ENCODE assay signal across 13 mouse cellular contexts in genomic region chr5:73503015-73503757, GRCm38 (mm10). TPM values are rescaled to one million over a fixed set of nuclear protein-coding genes. Genes with fewer than 3 reads are reported as not detected.
DNase-seq lines count a peak whose midpoint lies in the region; ATAC-seq lines count a peak whose summit lies in the region.
"Had no signal": no experiment of that assay in that cellular context is flagged by ENCODE, and none has a peak within 500 bp of the region (broad histone marks: within the 10 kb centered on the region; RNA-seq: fewer than 3 reads in every experiment).

No protein-coding gene starts in this region.

- H3K4me1 ChIP-seq in heart, embryonic 13.5 days: peaks cover 55% of the 10 kb centered on the region
- no peaks in the 10 kb centered on the region; the same call in none of the 2 replicates for H3K4me1 ChIP-seq in liver, embryonic 11.5 days (replicated peaks; ENCODE audit: control insufficient read depth, insufficient read depth, low read length)
- H3K4me1 ChIP-seq in embryonic facial prominence, embryonic 11.5 days (ENCODE audit: control insufficient read depth, insufficient read depth, low read length): no peaks in the 10 kb centered on the region
- no peaks in the 10 kb centered on the region for H3K4me1 ChIP-seq in hindbrain, embryonic 16.5 days (ENCODE audit: control insufficient read depth, insufficient read depth, low read depth, low read length)

- H3K4me3 ChIP-seq in heart, embryonic 13.5 days: no peak overlapping the region
- H3K4me3 ChIP-seq in liver, embryonic 11.5 days (ENCODE audit: low read depth, low read length): no peak overlapping the region
- H3K4me3 ChIP-seq in embryonic facial prominence, embryonic 11.5 days (ENCODE audit: low read depth, low read length): no peak overlapping the region
- H3K4me3 ChIP-seq in hindbrain, embryonic 16.5 days (ENCODE audit: low read length): no peak overlapping the region
- H3K4me3 ChIP-seq: liver, embryonic 15.5 days; midbrain, embryonic 12.5 days had no signal

- intact Hi-C loops in heart, postnatal 36 days (cut with DNase I): no loop called here

- ATAC-seq in heart, embryonic 13.5 days (ENCODE audit: extremely low read depth, insufficient number of reproducible peaks, low FRiP score, low TSS enrichment): no peak
- peak; percentile 64 for ATAC-seq in liver, embryonic 11.5 days (replicated peaks; ENCODE audit: low FRiP score)
- ATAC-seq in embryonic facial prominence, embryonic 11.5 days (replicated peaks; ENCODE audit: insufficient number of reproducible peaks, low FRiP score, low TSS enrichment, low read depth): no peak
- no peak for ATAC-seq in hindbrain, embryonic 16.5 days
- ATAC-seq: CD4-positive, CD25-positive, alpha-beta regulatory T cell, adult 4 months had no signal

- no peaks in the 10 kb centered on the region for H3K9me3 ChIP-seq in heart, embryonic 13.5 days
- no peaks in the 10 kb centered on the region for H3K9me3 ChIP-seq in liver, embryonic 11.5 days (ENCODE audit: control insufficient read depth, low read length)
- H3K9me3 ChIP-seq in embryonic facial prominence, embryonic 11.5 days (replicated peaks; ENCODE audit: control insufficient read depth, low read length): no peaks in the 10 kb centered on the region
- H3K9me3 ChIP-seq in hindbrain, embryonic 16.5 days (ENCODE audit: control insufficient read depth, low read length): no peaks in the 10 kb centered on the region
- H3K9me3 ChIP-seq: liver, embryonic 15.5 days; midbrain, embryonic 12.5 days had no signal

- H3K4me2 ChIP-seq in heart, embryonic 13.5 days: peak overlapping the region; percentile 12; the same call in 1 of the 2 replicates
- H3K4me2 ChIP-seq in liver, embryonic 11.5 days: no peak overlapping the region
- no peak overlapping the region for H3K4me2 ChIP-seq in embryonic facial prominence, embryonic 11.5 days (ENCODE audit: low read depth, low read length)
- no peak overlapping the region for H3K4me2 ChIP-seq in hindbrain, embryonic 16.5 days (ENCODE audit: low read length)
- H3K4me2 ChIP-seq: liver, embryonic 15.5 days; midbrain, embryonic 12.5 days had no signal

- no peak for DNase-seq in heart, postnatal 36 days
- DNase-seq in liver, embryonic 11.5 days (ENCODE audit: low spot score): no peak
- no peak for DNase-seq in liver
- DNase-seq in embryonic facial prominence, embryonic 11.5 days (ENCODE audit: low spot score): peak; percentile 14
- peak; percentile 4 for DNase-seq in mesoderm, embryonic 11.5 days (ENCODE audit: low read depth, low spot score)
- no peak for DNase-seq in thymus, postnatal 0 days (ENCODE audit: low spot score)
- DNase-seq: adrenal gland, postnatal 36 days; cerebellum, postnatal 14 days had no signal

- no peaks in the 10 kb centered on the region for H3K36me3 ChIP-seq in heart, embryonic 13.5 days
- H3K36me3 ChIP-seq in liver, embryonic 11.5 days (ENCODE audit: control insufficient read depth, insufficient read depth, low read length): no peaks in the 10 kb centered on the region
- H3K36me3 ChIP-seq in embryonic facial prominence, embryonic 11.5 days (replicated peaks; ENCODE audit: control insufficient read depth, insufficient read depth, low read depth, low read length): no peaks in the 10 kb centered on the region
- H3K36me3 ChIP-seq in hindbrain, embryonic 16.5 days (ENCODE audit: control insufficient read depth, insufficient read depth, low read length): no peaks in the 10 kb centered on the region
- H3K36me3 ChIP-seq: liver, embryonic 15.5 days; midbrain, embryonic 12.5 days had no signal

- no peak overlapping the region for H3K9ac ChIP-seq in heart, embryonic 13.5 days
- H3K9ac ChIP-seq in liver, embryonic 11.5 days (ENCODE audit: low read depth, low read length): no peak overlapping the region
- no peak overlapping the region for H3K9ac ChIP-seq in embryonic facial prominence, embryonic 11.5 days (replicated peaks; ENCODE audit: low read length)
- no peak overlapping the region for H3K9ac ChIP-seq in hindbrain, embryonic 16.5 days (ENCODE audit: low read depth, low read length)
- H3K9ac ChIP-seq: liver, embryonic 15.5 days; midbrain, embryonic 12.5 days had no signal

- peak overlapping the region; percentile 61 for H3K27ac ChIP-seq in heart, embryonic 13.5 days (replicated peaks)
- H3K27ac ChIP-seq in liver, embryonic 11.5 days (ENCODE audit: low read depth, low read length): no peak overlapping the region
- no peak overlapping the region for H3K27ac ChIP-seq in embryonic facial prominence, embryonic 11.5 days (replicated peaks; ENCODE audit: low read depth, low read length)
- no peak overlapping the region for H3K27ac ChIP-seq in hindbrain, embryonic 16.5 days (ENCODE audit: low read depth, low read length)
- H3K27ac ChIP-seq: liver, embryonic 15.5 days; midbrain, embryonic 12.5 days had no signal

- H3K27me3 ChIP-seq in heart, embryonic 13.5 days (replicated peaks): no peaks in the 10 kb centered on the region
- no peaks in the 10 kb centered on the region for H3K27me3 ChIP-seq in liver, embryonic 11.5 days (replicated peaks; ENCODE audit: control insufficient read depth, insufficient read depth, low read length)
- no peaks in the 10 kb centered on the region for H3K27me3 ChIP-seq in embryonic facial prominence, embryonic 11.5 days (ENCODE audit: control insufficient read depth, insufficient read depth, low read length)
- H3K27me3 ChIP-seq in hindbrain, embryonic 16.5 days (replicated peaks; ENCODE audit: control insufficient read depth, insufficient read depth, low read length): no peaks in the 10 kb centered on the region
- H3K27me3 ChIP-seq: liver, embryonic 15.5 days; midbrain, embryonic 12.5 days had no signal

- 44% methylated on average over 12 of the region's 12 CpGs for WGBS in heart, embryonic 13.5 days
- WGBS in liver, embryonic 11.5 days: 72% methylated on average over 12 of the region's 12 CpGs
- WGBS in embryonic facial prominence, embryonic 11.5 days: 62% methylated on average over 12 of the region's 12 CpGs
- WGBS in hindbrain, embryonic 16.5 days: 68% methylated on average over 12 of the region's 12 CpGs

RNA-seq across cellular contexts. Expression of gene Dcun1d4, which starts 22.4 kb away (rescaled TPM):
- polyA plus RNA-seq in heart, embryonic 13.5 days (2015; fragmentation: Nextera tagmentation; extraction: Ambion mirVana): 15.2 and 15.7 TPM in 2 replicates
- 10 to 100 TPM; 14.7 to 18.2 TPM for total RNA-seq in heart, postnatal 36 days (2021)
- 14.8 and 15.4 TPM in 2 replicates for polyA plus RNA-seq in liver, embryonic 11.5 days (2014; fragmentation: Nextera tagmentation; extraction: Ambion mirVana)
- 63.5 and 68.3 TPM in 2 replicates for polyA plus RNA-seq in embryonic facial prominence, embryonic 11.5 days (2014; fragmentation: Nextera tagmentation; extraction: Ambion mirVana)
- 44.8 and 53.0 TPM in 2 replicates for polyA plus RNA-seq in hindbrain, embryonic 16.5 days (2015; fragmentation: Nextera tagmentation; extraction: Ambion mirVana)
- 5.9 and 8.8 TPM in 2 replicates for polyA plus RNA-seq in thymus, postnatal 0 days (2015; fragmentation: Nextera tagmentation; extraction: Ambion mirVana)

Comparison
In these comparisons a context has a peak if more than half of its experiments do, and no peak if none do; other contexts are left out.
1. DNase-seq: peak in embryonic facial prominence, embryonic 11.5 days (single experiment) and mesoderm, embryonic 11.5 days (single experiment); none in heart, postnatal 36 days (0 of 2), liver, embryonic 11.5 days (single experiment), liver (single experiment) and thymus, postnatal 0 days (single experiment).